22 mouse cellular contexts compared by ENCODE assay signal in the genomic region with DNA sequence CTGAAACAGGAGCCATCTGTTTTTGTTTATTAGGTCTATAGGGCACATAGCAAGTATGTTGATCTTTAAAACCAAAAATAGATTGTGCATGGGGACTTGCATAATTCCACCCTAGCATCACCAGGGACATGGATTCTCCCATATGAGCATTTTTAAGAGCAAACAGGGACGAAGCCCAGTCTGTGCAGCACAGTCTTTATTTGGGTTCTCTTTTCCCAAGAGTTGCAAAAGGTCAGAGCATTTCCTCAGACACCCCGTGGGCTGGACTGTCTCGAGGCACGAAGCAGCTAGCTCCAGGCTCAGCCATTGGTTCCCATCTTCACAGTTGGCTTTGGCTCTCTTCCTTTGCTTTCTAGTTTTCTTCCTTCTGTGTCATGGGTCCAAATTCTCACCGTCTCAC. TPM values are rescaled to one million over a fixed set of nuclear protein-coding genes. Genes with fewer than 3 reads are reported as not detected.
DNase-seq lines count a peak whose midpoint lies in the region; ATAC-seq lines count a peak whose summit lies in the region.
"Had no signal": no experiment of that assay in that cellular context is flagged by ENCODE, and none has a peak within 500 bp of the region (broad histone marks: within the 10 kb centered on the region; RNA-seq: fewer than 3 reads in every experiment).

No protein-coding gene starts in this region.

- no peaks in the 10 kb centered on the region for H3K36me3 ChIP-seq in lung, embryonic 16.5 days (ENCODE audit: control insufficient read depth, insufficient read depth, low read length)
- H3K36me3 ChIP-seq: embryonic facial prominence, embryonic 12.5 days; hindbrain, embryonic 13.5 days; limb, embryonic 15.5 days had no signal

- no peaks in the 10 kb centered on the region for H3K27me3 ChIP-seq in lung, embryonic 16.5 days (ENCODE audit: control insufficient read depth, insufficient read depth, low read depth, low read length)
- H3K27me3 ChIP-seq: embryonic facial prominence, embryonic 12.5 days; forebrain, embryonic 13.5 days; hindbrain, embryonic 13.5 days; limb, embryonic 15.5 days; megakaryocyte, embryonic 14.5 days had no signal

- no peaks in the 10 kb centered on the region for H3K9me3 ChIP-seq in lung, embryonic 16.5 days (ENCODE audit: control insufficient read depth, low read length)
- H3K9me3 ChIP-seq: embryonic facial prominence, embryonic 12.5 days; forebrain, embryonic 13.5 days; hindbrain, embryonic 13.5 days; limb, embryonic 15.5 days had no signal

- peak; percentile 43 for ATAC-seq in lung, embryonic 16.5 days (ENCODE audit: low read depth)
- ATAC-seq: forebrain, embryonic 13.5 days; inflammation-experienced regulatory T-cells, adult 6 months; liver, postnatal 0 days had no signal

- no peak overlapping the region for H3K9ac ChIP-seq in lung, embryonic 16.5 days (ENCODE audit: low read length)
- H3K9ac ChIP-seq: embryonic facial prominence, embryonic 12.5 days; forebrain, embryonic 13.5 days; hindbrain, embryonic 13.5 days; limb, embryonic 15.5 days; liver, postnatal 0 days had no signal

- DNase-seq in heart, adult 8-10 months (ENCODE audit: low spot score), result peak; percentile 28
- DNase-seq in heart, postnatal 36 days, result no peak
- DNase-seq in lung, adult 18-20 months, result no peak
- peak; percentile 11 to 45 for DNase-seq in kidney, postnatal 25 days
- DNase-seq in left cerebral cortex, postnatal 4 days, result no peak
- no peak for DNase-seq in frontal cortex, postnatal 25 days (ENCODE audit: low spot score in 2 of 2)
- DNase-seq: adrenal gland, adult 2 months; cerebellum, adult 9-10 months; gastrocnemius, postnatal 10 days; liver, postnatal 0 days; midbrain, embryonic 14.5 days; spleen, adult 18-20 months; thymus, postnatal 25 days had no signal

- intact Hi-C loops in heart, postnatal 36 days (cut with DNase I), result no loop called here
- intact Hi-C loops in left cerebral cortex, postnatal 4 days (cut with DNase I), result no loop called here

- H3K27ac ChIP-seq in lung, embryonic 16.5 days (ENCODE audit: low read length), result no peak overlapping the region
- H3K27ac ChIP-seq: embryonic facial prominence, embryonic 12.5 days; forebrain, embryonic 13.5 days; heart, adult 2 months; hindbrain, embryonic 13.5 days; limb, embryonic 15.5 days had no signal

- no peak overlapping the region for H3K4me3 ChIP-seq in lung, embryonic 16.5 days (ENCODE audit: low read length)
- H3K4me3 ChIP-seq: embryonic facial prominence, embryonic 12.5 days; erythroblast, embryonic 14.5 days; forebrain, embryonic 13.5 days; heart, adult 2 months; hindbrain, embryonic 13.5 days; limb, embryonic 15.5 days; megakaryocyte, embryonic 14.5 days had no signal

- H3K4me2 ChIP-seq in lung, embryonic 16.5 days (ENCODE audit: low read depth, low read length), result no peak overlapping the region
- H3K4me2 ChIP-seq: embryonic facial prominence, embryonic 12.5 days; forebrain, embryonic 13.5 days; hindbrain, embryonic 13.5 days; limb, embryonic 15.5 days had no signal

- H3K4me1 ChIP-seq in lung, embryonic 16.5 days (replicated peaks; ENCODE audit: control insufficient read depth, insufficient read depth, low read length), result no peaks in the 10 kb centered on the region
- H3K4me1 ChIP-seq: embryonic facial prominence, embryonic 12.5 days; forebrain, embryonic 13.5 days; hindbrain, embryonic 13.5 days; limb, embryonic 15.5 days; megakaryocyte, embryonic 14.5 days had no signal

- WGBS in lung, embryonic 16.5 days, result 70% methylated on average over 5 of the region's 5 CpGs

RNA-seq across cellular contexts. Expression of gene Rgs5, which starts 30.0 kb away (rescaled TPM):
- total RNA-seq in heart, adult 8-10 months (2022), result 100 to 1,000 TPM; 246 to 307 (median 275) TPM
- 100 to 1,000 TPM; 287 to 332 TPM for total RNA-seq in heart, postnatal 36 days (2021)
- 9.7 and 13.0 TPM in 2 replicates for polyA plus RNA-seq in lung, embryonic 16.5 days (2015; fragmentation: Nextera tagmentation; extraction: Ambion mirVana)
- 10 to 100 TPM; 71.2 to 77.0 TPM for total RNA-seq in left cerebral cortex, postnatal 4 days (2021)
- polyA plus RNA-seq: erythroblast, embryonic 14.5 days had no signal

Comparison
In these comparisons a context has a peak if more than half of its experiments do, and no peak if none do; other contexts are left out.
1. DNase-seq: peak in heart, adult 8-10 months (single experiment) and kidney, postnatal 25 days (2 of 2); none in heart, postnatal 36 days (0 of 2), lung, adult 18-20 months (0 of 2), left cerebral cortex, postnatal 4 days (single experiment) and frontal cortex, postnatal 25 days (0 of 2).